Mouse (Mus musculus) T-helper 2 cell (primary cell): ENCODE measurements at regions not wholly inside any gene's neighbourhood (a gene's known extent, or its start where the extent isn't known, plus 50 kb on each side); places are given as distances from the start of the nearest gene placed in this dataset.

Source experiments
- in situ Hi-C: fragments of 300-600 bp; cut with MboI, MseI; formaldehyde crosslinking; loops from one replicate; pipeline ENCODE4 v1.15.1; 2025; ENCODE audit warnings: high pct_unique_total_duplicates

DNA sequence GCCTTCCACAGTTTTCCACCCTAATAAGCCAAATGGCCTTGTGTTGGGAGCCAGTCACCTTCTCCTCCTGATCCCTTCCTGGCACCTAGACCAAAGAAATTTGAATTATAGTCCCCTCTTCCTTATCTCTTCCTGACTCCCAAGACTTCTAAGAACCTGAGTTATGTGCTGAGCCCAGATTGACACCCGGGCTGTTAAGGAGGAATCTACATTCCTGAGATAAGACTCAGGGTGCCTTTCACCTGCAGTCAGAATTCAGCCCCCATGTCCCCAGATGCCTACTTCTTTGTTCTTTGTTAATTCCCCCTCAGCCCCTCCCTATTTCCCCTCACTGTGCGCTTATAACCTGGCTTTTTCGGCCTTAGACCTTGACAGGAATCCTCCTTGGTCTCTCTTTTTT is 1531.6 kb upstream of the B3galt2 start:
- in situ Hi-C loops, result loop anchor here (10.0 kb wide), 1 partner anchor 826 kb away; no protein-coding TSS in a partner anchor

DNA sequence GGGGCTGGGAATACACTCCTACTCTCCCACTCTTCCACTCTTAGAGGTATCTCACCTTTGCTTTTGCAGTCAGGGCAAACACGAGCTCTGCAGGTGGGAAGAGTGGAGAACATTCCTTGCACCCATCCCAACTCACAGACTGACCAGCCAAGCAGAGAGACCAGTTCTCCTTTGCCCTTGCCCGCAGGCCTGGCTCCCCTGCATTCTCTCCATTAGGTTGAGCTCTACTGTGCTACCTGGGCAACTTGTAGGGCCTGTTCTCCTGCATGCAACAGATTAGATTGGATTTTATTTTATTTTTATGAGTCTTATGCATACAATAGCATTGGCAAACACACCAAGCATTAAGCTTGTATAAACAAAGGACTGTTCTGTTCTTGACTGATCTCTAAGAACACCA is 1483.2 kb upstream of the B3galt2 start:
- in situ Hi-C loops, result no loop called here

DNA sequence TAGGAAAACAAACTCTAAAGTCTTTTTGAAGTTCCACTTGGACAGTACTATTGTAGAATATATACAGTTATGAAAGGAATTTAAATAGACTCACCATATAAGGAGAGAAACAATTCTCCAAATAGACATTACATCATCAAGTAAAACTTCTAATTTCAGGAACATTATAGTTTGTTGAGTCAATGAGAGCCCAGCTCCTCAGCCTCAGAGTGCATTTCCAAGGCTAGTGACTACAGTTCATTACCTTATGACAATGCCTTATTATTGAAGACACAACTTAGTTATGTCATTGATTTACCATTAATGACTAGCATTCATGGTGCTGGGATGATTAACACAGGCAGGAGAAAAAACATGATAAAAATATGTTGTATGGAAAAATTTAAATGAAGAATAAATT is 1481.0 kb upstream of the B3galt2 start:
- in situ Hi-C loops, result no loop called here

DNA sequence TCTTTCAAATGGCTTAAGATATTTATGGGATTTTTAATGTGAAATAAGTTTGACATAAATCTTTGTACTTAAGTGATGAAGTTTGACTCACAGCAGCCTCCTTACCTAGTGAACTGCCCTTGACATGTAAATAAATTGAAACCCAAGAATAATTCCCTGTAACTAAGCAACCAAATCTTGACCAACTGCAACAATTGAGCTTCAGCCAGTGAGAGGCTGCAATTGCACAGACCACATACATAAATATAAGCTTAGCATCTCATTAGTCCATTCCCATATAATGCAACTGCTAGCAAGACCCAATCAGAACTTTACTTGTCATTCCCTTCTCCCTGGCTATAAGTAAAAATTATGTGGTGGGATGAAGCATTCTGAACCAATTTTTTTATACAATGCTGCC is 1473.5 kb upstream of the B3galt2 start:
- in situ Hi-C loops, result no loop called here

DNA sequence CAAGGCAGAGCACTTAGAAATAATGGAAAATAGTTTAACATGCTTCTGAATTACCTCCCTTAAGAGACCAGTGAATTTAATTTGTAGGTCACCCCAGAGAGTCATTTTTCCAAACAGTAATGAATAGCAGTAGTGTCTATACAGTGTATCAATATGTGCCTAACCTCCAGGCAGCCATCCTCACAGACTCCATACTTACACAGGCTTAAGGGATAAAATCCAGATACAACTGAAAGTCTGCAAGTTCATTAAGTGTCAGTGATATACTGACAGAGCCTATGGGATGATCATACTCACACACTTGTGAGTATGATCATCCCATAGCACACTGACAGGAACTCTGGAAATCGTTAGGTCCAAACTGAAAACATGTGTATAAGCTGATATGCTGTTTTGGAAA is 1469.3 kb upstream of the B3galt2 start:
- in situ Hi-C loops, result no loop called here

DNA sequence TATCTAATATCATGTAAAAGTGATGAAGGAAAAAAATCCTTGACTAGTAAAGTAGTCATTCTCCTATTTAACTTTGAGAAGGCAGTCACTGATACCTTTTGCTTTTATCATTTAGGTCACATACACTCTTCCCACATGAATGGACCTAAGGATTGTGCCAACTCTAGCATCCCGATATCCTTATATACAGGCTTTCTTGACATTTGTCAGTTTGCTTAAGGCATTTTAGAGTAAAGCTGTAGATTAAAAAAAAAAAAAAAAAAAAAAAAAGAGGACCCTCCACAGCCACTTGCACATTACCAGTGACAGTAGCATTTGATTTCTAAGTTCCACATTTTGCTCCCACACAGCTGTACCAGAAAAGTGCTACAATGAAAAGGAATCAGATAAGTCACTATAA is 1425.7 kb upstream of the B3galt2 start:
- in situ Hi-C loops, result no loop called here
